Mouse (Mus musculus) heart, postnatal 0 days (tissue): ENCODE measurements around the gene Zfp968.
"Not testable (repeated sequence)": the region's sequence is repeated elsewhere in the genome, so short reads cannot be mapped to it uniquely, and the experiment has no call there.

Source experiments
- CTCF ChIP-seq: IDR thresholded peaks from 2 replicates; pipeline ENCODE4 v1.5.1; 2016; ENCODE audit warnings: antibody characterized with exemption, control low read depth, low read depth
- EP300 ChIP-seq: IDR thresholded peaks from 2 replicates; pipeline ENCODE4 v1.6.1; 2016; ENCODE audit warnings: antibody characterized with exemption, low read depth

DNA sequence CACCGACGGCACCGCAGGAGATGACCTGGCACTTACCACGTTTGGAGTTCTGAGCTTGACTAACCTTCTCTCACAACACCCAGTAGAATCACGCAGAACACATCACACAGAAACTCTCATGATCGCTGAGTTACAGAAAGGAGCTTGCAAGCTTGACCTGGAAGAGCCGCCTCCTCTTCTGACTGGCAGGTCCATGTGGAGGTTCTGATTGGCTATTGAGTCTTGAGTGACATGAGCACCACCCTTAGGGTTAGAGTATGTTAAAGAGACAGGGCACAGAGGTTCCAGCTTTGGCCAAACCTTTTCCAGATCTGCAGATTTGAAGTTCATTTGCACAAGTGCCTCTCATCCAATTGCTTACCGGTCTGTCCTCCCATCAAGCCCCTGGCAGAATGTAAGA lies 34.1 kb upstream of the Zfp968 start, which contains the start of gene Gm4631:
- TF ChIP-seq CTCF, EP300: not testable (repeated sequence)
